Mouse (Mus musculus) neutrophil, adult 83 days (primary cell): ENCODE results near the gene Zmynd12. TPM values are rescaled to one million over a fixed set of nuclear protein-coding genes. Genes with fewer than 3 reads are reported as not detected.

Experiments
- total RNA-seq, 2 experiments: library from RNA; stranded (reverse); gene quantifications; one replicate each; pipeline ENCODE4 v1.2.4; 2023

Gene Zmynd12
- total RNA-seq: not detected

GRCm38 (mm10) chr4:119422294-119422964 lies at the start of gene Zmynd12, which contains the start of gene Ppcs:
Gene Zmynd12 (plus strand): TSS chr4:119422814.
Gene Ppcs (minus strand): TSS chr4:119422420.

GRCm38 (mm10) chr4:119415072-119415753 lies 7.4 kb upstream of the Zmynd12 start, which contains the start of gene Ccdc30:
Gene Ccdc30 (minus strand): TSS chr4:119415521.

GRCm38 (mm10) chr4:119492291-119492932 lies 69.8 kb downstream of the Zmynd12 start, which contains the start of gene Rimkla:
Gene Rimkla (minus strand): TSS chr4:119492628.

Other genes starting within 250 kb of the Zmynd12 start
- 1 to 10 TPM; 4.3 to 6.2 TPM for gene Zfp691, start 248.6 kb upstream of the Zmynd12 start, total RNA-seq
- gene Ermap, start 232.8 kb upstream of the Zmynd12 start, total RNA-seq: 10 to 100 TPM; 37.8 to 65.9 TPM
- 10 to 100 TPM; 11.6 to 17.7 TPM for gene Svbp, start 227.5 kb upstream of the Zmynd12 start, total RNA-seq
- not detected for gene Tmem269, start 204.6 kb upstream of the Zmynd12 start, total RNA-seq
- 1 to 10 TPM; 4.4 to 4.9 TPM for gene AU022252, start 190.1 kb upstream of the Zmynd12 start, total RNA-seq
- gene P3h1, start 189.9 kb upstream of the Zmynd12 start, total RNA-seq: 1 to 10 TPM; 3.4 to 4.8 TPM
- gene Cldn19, start 167.4 kb upstream of the Zmynd12 start, total RNA-seq: not detected
- gene Ybx1, start 128.2 kb upstream of the Zmynd12 start, total RNA-seq: 100 to 1,000 TPM; 321 to 325 TPM
- gene Ppih, start 102.3 kb upstream of the Zmynd12 start, total RNA-seq: 10 to 100 TPM; 18.9 to 23.9 TPM
- gene Ccdc30, start 7.3 kb upstream of the Zmynd12 start, total RNA-seq: not detected
- 1 to 10 TPM; 1.7 to 1.8 TPM for gene Ppcs, start 394 bp upstream of the Zmynd12 start, total RNA-seq
- gene Rimkla, start 69.8 kb downstream of the Zmynd12 start, total RNA-seq: not detected
- 10 to 100 TPM; 24.4 to 30.4 TPM for gene Foxj3, start 114.2 kb downstream of the Zmynd12 start, total RNA-seq
- gene Frg2f1, start 116.7 kb downstream of the Zmynd12 start, total RNA-seq: 1 to 10 TPM in 1 of 2 experiments, under 1 TPM in 1; 0.79 to 2.3 TPM
- gene Guca2a, start 214.9 kb downstream of the Zmynd12 start, total RNA-seq: not detected
- not detected for gene Guca2b, start 236.1 kb downstream of the Zmynd12 start, total RNA-seq